Mouse (Mus musculus) retina, postnatal 7 days (tissue): ENCODE data around the gene Hus1.

Experiments
- DNase-seq: peaks from one replicate; pipeline ENCODE4 v3.0.0-alpha.2; 2012; ENCODE audit warnings: low read depth, low spot score

Gene Hus1

GRCm38 (mm10) chr11:9010853-9011339, at the start of gene Hus1:
TSS of gene Hus1 (minus strand) at chr11:9011191.
- DNase-seq = peak; percentile 77

GRCm38 (mm10) chr11:9060484-9060883, 49.5 kb upstream of the Hus1 start:
- no peak for DNase-seq

DNA sequence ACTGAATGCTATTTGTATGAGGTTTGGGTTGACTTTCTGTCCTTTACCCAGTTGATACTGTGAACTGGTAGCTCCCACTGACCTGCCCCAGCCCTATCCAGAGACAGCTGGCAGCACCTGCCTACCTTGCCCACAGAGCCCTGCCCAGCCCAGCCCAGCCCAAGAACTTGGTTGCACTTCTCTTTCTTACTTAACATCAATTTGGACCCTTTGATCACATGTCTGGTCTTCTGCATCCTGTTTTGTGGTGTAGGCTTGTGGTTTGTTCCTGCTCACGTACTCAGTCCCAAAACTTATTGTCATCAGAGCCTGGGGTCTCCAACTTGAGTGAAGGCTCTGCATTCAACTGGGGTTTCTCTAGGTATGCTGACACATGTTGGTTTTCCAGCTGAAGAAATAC, 49.0 kb upstream of the Hus1 start:
- no peak for DNase-seq

DNA sequence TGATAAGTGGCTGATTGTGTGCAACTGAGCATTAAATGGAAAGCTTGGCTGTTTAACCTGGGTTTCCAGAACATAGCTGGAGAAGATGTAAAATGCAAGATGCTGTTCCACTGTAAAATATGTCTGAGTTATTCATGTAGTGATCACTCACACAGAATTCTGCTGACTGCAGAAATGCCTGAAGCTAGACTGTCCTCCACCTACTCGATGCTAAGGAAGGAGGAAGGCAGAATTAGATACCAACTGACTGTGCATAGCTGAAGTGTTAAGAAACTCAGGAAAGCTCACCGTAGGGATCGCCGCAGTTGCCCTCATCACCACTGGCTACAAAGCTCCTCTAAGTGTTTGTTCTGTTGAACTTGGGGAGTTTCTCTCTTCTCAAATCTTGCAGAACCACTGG, 46.7 kb upstream of the Hus1 start:
- DNase-seq = no peak

GRCm38 (mm10) chr11:9056937-9057336, 45.9 kb upstream of the Hus1 start:
- DNase-seq = no peak

DNA sequence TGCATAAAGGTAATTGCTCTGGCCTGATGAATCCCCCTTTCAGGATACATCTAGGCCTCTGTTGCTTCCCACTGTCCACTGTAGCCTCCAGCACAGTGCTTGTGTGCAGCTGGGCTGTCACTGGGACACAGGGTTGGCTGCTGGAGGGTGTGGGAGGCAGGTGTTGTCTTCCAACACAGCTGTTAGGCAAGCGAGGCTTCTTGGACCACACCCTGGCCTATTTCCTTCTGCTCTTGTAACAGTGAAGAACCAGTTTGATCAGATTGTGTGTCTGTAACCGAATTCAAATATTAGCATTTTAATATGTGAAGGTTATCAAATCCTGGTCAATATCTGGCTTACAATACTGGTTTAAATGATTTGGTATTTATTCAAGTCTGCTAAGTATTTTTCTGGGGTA, 40.9 kb upstream of the Hus1 start:
- DNase-seq = no peak

DNA sequence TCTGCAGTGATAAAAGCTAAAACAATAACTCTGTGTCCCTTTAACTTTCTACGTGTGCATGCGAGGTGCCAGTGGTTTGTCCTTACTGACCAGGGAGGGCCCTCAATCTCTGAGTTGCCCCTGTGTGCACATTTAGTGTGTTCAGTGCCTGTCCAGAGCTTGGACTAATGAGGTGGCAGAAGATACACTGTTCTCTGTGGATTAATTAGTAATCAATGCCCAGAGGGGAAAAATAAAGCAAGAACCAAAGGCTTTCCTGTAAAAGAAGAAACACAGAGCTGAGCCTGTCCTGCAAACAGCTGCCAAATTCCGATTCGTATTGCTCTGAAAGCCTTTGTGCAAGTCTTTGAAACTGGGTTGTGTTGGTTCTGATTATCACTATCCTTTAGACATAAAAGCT, 39.2 kb upstream of the Hus1 start:
- no peak for DNase-seq

GRCm38 (mm10) chr11:9048703-9049060, 37.7 kb upstream of the Hus1 start, which contains the start of gene Sun3:
TSS of gene Sun3 (minus strand) at chr11:9048991.
- DNase-seq = no peak

GRCm38 (mm10) chr11:9048011-9048702, 37.2 kb upstream of the Hus1 start, which contains the start of gene Gm11992:
TSS of gene Gm11992 (plus strand) at chr11:9048594.
- peak; percentile 72 for DNase-seq

DNA sequence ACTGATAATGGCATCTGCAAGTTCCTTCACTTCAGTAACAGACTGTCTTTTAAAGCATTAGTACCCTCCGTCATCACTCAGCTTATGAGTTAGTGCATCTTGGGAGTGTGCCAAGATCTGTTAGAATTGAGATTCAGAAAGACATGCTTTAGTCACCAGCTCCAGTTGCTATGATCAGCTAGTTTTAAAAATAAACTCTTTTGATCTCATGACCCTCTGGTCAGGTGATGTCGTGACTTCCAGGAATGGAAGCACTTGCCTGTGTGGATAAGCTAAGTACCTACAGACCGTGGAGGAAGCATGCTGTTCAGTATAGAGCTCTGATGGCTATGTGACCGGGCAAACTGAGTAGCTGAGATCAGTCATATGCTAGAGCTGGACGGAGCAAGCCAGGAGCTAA, 36.1 kb upstream of the Hus1 start:
- no peak for DNase-seq

- no peak for DNase-seq
These were observed 35.6 kb upstream of the Hus1 start for GRCm38 (mm10) chr11:9046546-9046945.

DNA sequence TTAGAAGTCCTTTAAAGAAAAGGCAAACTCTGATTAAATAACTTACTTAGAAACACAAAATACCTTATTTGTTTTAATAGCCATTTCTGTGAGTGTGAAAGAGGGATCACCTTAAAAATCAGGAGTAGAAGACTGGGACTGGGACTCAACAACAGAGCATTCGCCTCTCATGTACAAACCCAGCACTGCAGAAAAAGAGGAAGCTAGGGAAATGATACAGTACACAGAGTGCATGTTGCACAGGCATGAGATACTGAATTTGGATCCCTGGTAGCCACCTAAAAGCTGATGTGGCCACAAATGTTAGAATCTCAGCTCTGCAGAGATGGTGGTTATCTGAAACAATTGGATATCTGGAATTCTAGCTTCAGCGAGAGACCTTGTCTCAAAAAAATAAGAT, 20.5 kb upstream of the Hus1 start:
- no peak for DNase-seq

DNA sequence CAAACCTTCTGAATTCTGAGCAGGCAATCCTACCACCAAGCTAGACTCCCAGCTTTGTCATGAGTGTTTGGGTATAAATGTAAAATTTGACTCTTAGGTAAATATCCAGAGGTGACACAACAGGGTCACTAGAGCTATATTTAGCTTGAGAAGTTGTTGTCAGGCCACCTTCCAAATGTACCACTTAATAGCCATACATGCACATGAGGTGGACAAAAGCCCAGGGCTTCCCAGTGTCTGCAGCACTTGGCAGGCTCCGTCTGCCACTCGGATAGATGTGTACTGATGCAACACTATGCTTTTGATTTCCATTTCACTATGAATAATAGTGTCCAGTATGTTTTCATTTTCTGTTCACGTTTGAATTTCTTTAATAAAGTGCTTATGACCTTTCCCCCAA, 14.2 kb upstream of the Hus1 start:
- no peak for DNase-seq

GRCm38 (mm10) chr11:9024782-9025181, 13.8 kb upstream of the Hus1 start:
- DNase-seq = no peak

DNA sequence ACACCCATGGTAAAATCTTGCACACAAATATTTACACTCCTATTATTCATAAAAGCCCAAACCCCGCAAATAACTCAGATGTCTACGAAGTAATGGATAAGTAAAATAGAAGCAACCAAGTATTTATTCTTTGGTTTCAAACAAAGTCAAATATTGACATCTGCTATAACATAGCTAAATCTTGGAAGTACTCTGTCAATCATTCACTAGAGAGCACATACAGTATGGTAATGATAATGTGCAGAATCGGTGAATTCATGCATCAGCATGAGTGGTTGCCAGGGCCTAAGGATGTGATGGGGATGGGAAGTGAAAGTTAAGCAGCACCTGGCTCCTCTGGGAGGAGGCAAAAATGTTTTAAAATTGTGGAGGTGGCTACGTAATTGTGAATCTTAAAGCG, 9.2 kb upstream of the Hus1 start:
- no peak for DNase-seq

- DNase-seq = no peak
These were observed 7.7 kb upstream of the Hus1 start for GRCm38 (mm10) chr11:9018491-9019267.

GRCm38 (mm10) chr11:9014740-9015139, 3.7 kb upstream of the Hus1 start:
- no peak for DNase-seq

DNA sequence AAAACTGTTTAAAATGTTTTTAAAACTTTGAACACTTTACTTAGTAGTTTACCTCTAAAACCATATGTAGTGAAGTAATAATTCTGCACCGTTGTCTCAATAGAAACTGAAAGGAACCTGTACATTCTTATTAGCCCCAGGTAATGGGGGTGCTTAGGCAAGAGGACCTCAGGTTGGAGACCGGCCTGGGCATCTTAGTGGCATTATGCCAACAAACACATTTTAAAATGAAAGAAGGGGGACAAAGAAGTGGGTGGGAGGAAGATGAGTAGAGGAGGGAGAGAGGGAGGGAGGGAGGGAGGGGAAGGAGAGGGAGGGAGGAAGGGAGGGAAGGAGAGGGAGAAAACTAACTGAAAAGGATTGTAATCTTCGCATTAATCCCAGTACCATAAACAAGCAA, 357 bp upstream of the Hus1 start:
- no peak for DNase-seq

- peak; percentile 11 for DNase-seq
These were observed 575 bp downstream of the Hus1 start for GRCm38 (mm10) chr11:9010416-9010815.

- DNase-seq = no peak
These were observed 2.2 kb downstream of the Hus1 start for GRCm38 (mm10) chr11:9008761-9009160.

GRCm38 (mm10) chr11:8988084-8988483, 22.9 kb downstream of the Hus1 start:
- no peak for DNase-seq

DNA sequence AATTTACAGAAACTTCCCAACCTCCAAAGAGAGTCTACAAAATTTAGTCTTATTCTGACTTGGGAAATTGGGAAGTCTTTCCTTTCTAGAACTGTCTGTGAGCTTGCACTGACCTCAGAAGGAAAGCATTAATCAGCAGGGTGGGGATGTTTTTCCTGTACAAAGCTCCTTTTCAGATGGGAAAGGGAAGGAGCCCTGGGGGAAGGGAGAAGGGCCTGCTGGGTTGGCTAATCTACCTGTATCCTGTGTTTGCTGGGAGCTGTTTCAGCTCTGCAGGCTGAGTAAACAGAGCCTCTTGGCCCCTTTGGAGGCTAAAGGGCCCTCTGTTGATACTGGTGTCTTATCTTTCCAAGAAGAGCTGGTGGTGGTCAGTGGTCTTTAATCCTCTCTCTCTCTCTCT, 24.9 kb downstream of the Hus1 start:
- no peak for DNase-seq

DNA sequence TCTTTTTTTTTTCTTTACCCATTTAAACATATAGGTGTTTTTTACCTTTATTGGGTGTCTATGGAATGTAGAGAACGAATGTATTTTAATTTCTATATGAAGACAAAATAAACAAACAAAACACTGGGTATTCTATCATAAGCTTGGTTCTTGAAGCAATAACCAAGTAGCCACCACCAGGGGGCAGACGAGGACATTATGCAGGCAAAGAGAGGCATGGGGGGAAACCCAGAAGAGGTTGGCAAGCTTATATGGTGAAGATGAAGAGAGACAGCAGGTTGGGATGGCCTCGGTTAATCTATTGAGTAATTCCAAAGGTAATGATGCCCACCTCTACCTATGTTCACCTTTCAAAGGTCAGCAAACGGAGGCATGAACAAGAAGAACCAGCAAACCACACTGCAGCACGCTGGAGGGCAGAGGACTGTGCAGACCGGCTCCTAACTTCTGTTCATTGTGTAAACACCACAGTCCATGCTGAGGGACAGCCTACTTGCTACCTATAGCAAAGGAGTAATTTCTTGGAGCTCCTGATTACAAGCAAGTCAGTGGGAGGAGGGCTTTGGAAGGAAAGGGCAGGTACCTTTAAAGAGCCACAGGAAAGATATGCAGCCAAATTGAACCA, 27.6 kb downstream of the Hus1 start:
- DNase-seq = peak; percentile 63
